Mouse (Mus musculus) colon, adult 2 months (tissue): ENCODE measurements around the gene Olfr1316. TPM values are rescaled to one million over a fixed set of nuclear protein-coding genes. Genes with fewer than 3 reads are reported as not detected.

ENCODE experiments used
- polyA plus RNA-seq: library from polyadenylated mRNA; depleted of rRNA; stranded (reverse); fragments of >200 nt; gene quantifications from 2 replicates; pipeline ENCODE4 v1.2.3, GENCODE M21; 2012; rRNA removed

The Olfr1316 gene
- polyA plus RNA-seq: not detected in 2 replicates

GRCm38 (mm10) chr2:112134877-112135276 lies at the start of gene Olfr1316:
TSS of gene Olfr1316 (minus strand) at chr2:112134977.

GRCm38 (mm10) chr2:112153898-112154297 lies 19.1 kb upstream of the Olfr1316 start, which contains the start of gene Olfr1318:
TSS of gene Olfr1318 (plus strand) at chr2:112154198.

DNA sequence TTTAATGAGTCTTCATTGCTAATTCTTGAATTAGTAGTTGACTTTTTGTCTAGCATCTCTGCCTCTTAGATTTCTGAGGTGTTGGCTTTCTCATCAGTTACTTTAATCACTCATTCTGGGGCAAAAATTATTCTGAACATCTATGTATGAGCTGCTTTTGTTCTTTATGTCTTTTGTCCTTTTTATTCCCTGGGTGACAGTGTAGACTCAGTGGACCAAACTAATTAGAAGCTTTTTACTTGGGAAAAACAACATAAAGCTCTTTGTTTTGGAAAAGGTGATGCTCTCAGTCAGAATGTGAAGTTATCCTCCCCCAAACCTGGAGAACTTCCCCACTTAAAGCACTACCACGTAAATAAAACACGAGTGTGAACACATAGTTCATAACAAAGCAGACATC lies 5.3 kb upstream of the Olfr1316 start, which contains the start of gene Olfr1317:
TSS of gene Olfr1317 (plus strand) at position 301 of the 400 bp plus-strand sequence.

GRCm38 (mm10) chr2:112115340-112115739 lies 19.4 kb downstream of the Olfr1316 start, which contains the start of gene Olfr1315-ps1:
TSS of gene Olfr1315-ps1 (minus strand) at chr2:112115440.

GRCm38 (mm10) chr2:112096681-112097080 lies 38.1 kb downstream of the Olfr1316 start, which contains the start of gene Olfr1314:
TSS of gene Olfr1314 (minus strand) at chr2:112096781.

GRCm38 (mm10) chr2:112077743-112078142 lies 57.0 kb downstream of the Olfr1316 start, which contains the start of gene Olfr1313:
TSS of gene Olfr1313 (minus strand) at chr2:112077843.

Other genes with a start within 250 kb of the Olfr1316 start
- gene Olfr1306, start 218.7 kb downstream of the Olfr1316 start, polyA plus RNA-seq: not detected in 2 replicates
- gene Olfr1307, start 185.5 kb downstream of the Olfr1316 start, polyA plus RNA-seq: not detected in 2 replicates
- not detected in 2 replicates for gene Olfr1308, start 170.0 kb downstream of the Olfr1316 start, polyA plus RNA-seq
- not detected in 2 replicates for gene Olfr1309, start 144.7 kb downstream of the Olfr1316 start, polyA plus RNA-seq
- gene Olfr1310, start 122.3 kb downstream of the Olfr1316 start, polyA plus RNA-seq: not detected in 2 replicates
- not detected in 2 replicates for gene Olfr1311, start 110.6 kb downstream of the Olfr1316 start, polyA plus RNA-seq
- not detected in 2 replicates for gene Olfr1312, start 84.7 kb downstream of the Olfr1316 start, polyA plus RNA-seq
- gene Olfr1313, start 57.1 kb downstream of the Olfr1316 start, polyA plus RNA-seq: not detected in 2 replicates
- gene Olfr1314, start 38.2 kb downstream of the Olfr1316 start, polyA plus RNA-seq: not detected in 2 replicates
- gene Olfr1315-ps1, start 19.5 kb downstream of the Olfr1316 start, polyA plus RNA-seq: not detected in 2 replicates
- gene Olfr1317, start 5.4 kb upstream of the Olfr1316 start, polyA plus RNA-seq: not detected in 2 replicates
- gene Olfr1318, start 19.2 kb upstream of the Olfr1316 start, polyA plus RNA-seq: not detected in 2 replicates
- gene Lpcat4, start 104.5 kb upstream of the Olfr1316 start, polyA plus RNA-seq: 68.9 and 103 TPM in 2 replicates
- gene Nutm1, start 124.3 kb upstream of the Olfr1316 start, polyA plus RNA-seq: not detected in 2 replicates
- gene Nop10, start 126.9 kb upstream of the Olfr1316 start, polyA plus RNA-seq: 29.9 and 30.3 TPM in 2 replicates
- 18.2 and 19.2 TPM in 2 replicates for gene Slc12a6, start 130.8 kb upstream of the Olfr1316 start, polyA plus RNA-seq
- gene Gm21985, start 131.3 kb upstream of the Olfr1316 start, polyA plus RNA-seq: not detected in 2 replicates
- 50.1 and 68.0 TPM in 2 replicates for gene Emc4, start 233.1 kb upstream of the Olfr1316 start, polyA plus RNA-seq
- gene Katnbl1, start 244.2 kb upstream of the Olfr1316 start, polyA plus RNA-seq: 0.49 and 0.66 TPM in 2 replicates